Mouse (Mus musculus): ENCODE measurements around the gene Rpp25l. TPM values are rescaled to one million over a fixed set of nuclear protein-coding genes. Genes with fewer than 3 reads are reported as not detected.
A peak's percentile ranks its signal among the peaks of the same experiment; 100 is the strongest.
"Not testable (repeated sequence)": the region's sequence is repeated elsewhere in the genome, so short reads cannot be mapped to it uniquely, and the experiment has no call there.

Rpp25l gene
- polyA plus RNA-seq, 1 experiment from 2014 or later: 47.4 TPM

GRCm38 (mm10) chr4:41696930-41697841 lies 16.1 kb downstream of the Rpp25l start, which contains the start of gene Cntfr:
Cntfr (minus strand) TSS chr4:41697089.
- 12% methylated on average over 23 of the region's 40 CpGs for WGBS
- not testable (repeated sequence) for H3K27ac ChIP-seq (ENCODE audit: low read depth, low read length); H3K9me3 ChIP-seq (ENCODE audit: control insufficient read depth); H3K4me1 ChIP-seq (replicated peaks; ENCODE audit: control insufficient read depth, insufficient read depth, low read length); H3K27me3 ChIP-seq (replicated peaks; ENCODE audit: control insufficient read depth, insufficient read depth, low read length); H3K36me3 ChIP-seq (ENCODE audit: control insufficient read depth, insufficient read depth); ATAC-seq; H3K9ac ChIP-seq (ENCODE audit: low read depth, low read length); H3K4me3 ChIP-seq (ENCODE audit: low read depth, low read length)
- H3K4me2 ChIP-seq (replicated peaks; ENCODE audit: low read depth): peak within 1 kb of the TSS; percentile 43
- peak; percentile 77 for TF ChIP-seq CTCF (IDR thresholded peaks at IDR 0.05; ENCODE audit: low read depth)

GRCm38 (mm10) chr4:41696452-41696851 lies 16.9 kb downstream of the Rpp25l start:
- not testable (repeated sequence) for H3K27ac ChIP-seq (ENCODE audit: low read depth, low read length); ATAC-seq; H3K9me3 ChIP-seq (ENCODE audit: control insufficient read depth); H3K9ac ChIP-seq (ENCODE audit: low read depth, low read length); H3K4me1 ChIP-seq (replicated peaks; ENCODE audit: control insufficient read depth, insufficient read depth, low read length); H3K27me3 ChIP-seq (replicated peaks; ENCODE audit: control insufficient read depth, insufficient read depth, low read length); H3K4me3 ChIP-seq (ENCODE audit: low read depth, low read length); H3K36me3 ChIP-seq (ENCODE audit: control insufficient read depth, insufficient read depth)
- 18% methylated on average over 13 of the region's 15 CpGs for WGBS
- H3K4me2 ChIP-seq (replicated peaks; ENCODE audit: low read depth): peak overlapping the region; percentile 43; the same call in 1 of the 2 replicates

GRCm38 (mm10) chr4:41695800-41696199 lies 17.5 kb downstream of the Rpp25l start:
- not testable (repeated sequence) for H3K4me3 ChIP-seq (ENCODE audit: low read depth, low read length); ATAC-seq; H3K9me3 ChIP-seq (ENCODE audit: control insufficient read depth); H3K27ac ChIP-seq (ENCODE audit: low read depth, low read length); H3K9ac ChIP-seq (ENCODE audit: low read depth, low read length); H3K4me1 ChIP-seq (replicated peaks; ENCODE audit: control insufficient read depth, insufficient read depth, low read length); H3K27me3 ChIP-seq (replicated peaks; ENCODE audit: control insufficient read depth, insufficient read depth, low read length); H3K36me3 ChIP-seq (ENCODE audit: control insufficient read depth, insufficient read depth)
- 7% methylated on average over 8 of the region's 38 CpGs for WGBS
- H3K4me2 ChIP-seq (replicated peaks; ENCODE audit: low read depth): peak overlapping the region; percentile 40; the same call in 1 of the 2 replicates

- not testable (repeated sequence) for H3K4me2 ChIP-seq (replicated peaks; ENCODE audit: low read depth); H3K27me3 ChIP-seq (replicated peaks; ENCODE audit: control insufficient read depth, insufficient read depth, low read length); H3K4me3 ChIP-seq (ENCODE audit: low read depth, low read length); H3K4me1 ChIP-seq (replicated peaks; ENCODE audit: control insufficient read depth, insufficient read depth, low read length); H3K9ac ChIP-seq (ENCODE audit: low read depth, low read length); H3K27ac ChIP-seq (ENCODE audit: low read depth, low read length); H3K36me3 ChIP-seq (ENCODE audit: control insufficient read depth, insufficient read depth); H3K9me3 ChIP-seq (ENCODE audit: control insufficient read depth); ATAC-seq
- WGBS: 18% methylated on average over 4 of the region's 4 CpGs
Observed at GRCm38 (mm10) chr4:41693511-41693910, 19.8 kb downstream of the Rpp25l start.

- no CpG with 5 or more reads among the region's 4 CpGs for WGBS
- H3K4me1 ChIP-seq (replicated peaks; ENCODE audit: control insufficient read depth, insufficient read depth, low read length); H3K9me3 ChIP-seq (ENCODE audit: control insufficient read depth); H3K4me3 ChIP-seq (ENCODE audit: low read depth, low read length); ATAC-seq; H3K36me3 ChIP-seq (ENCODE audit: control insufficient read depth, insufficient read depth); H3K27ac ChIP-seq (ENCODE audit: low read depth, low read length); H3K27me3 ChIP-seq (replicated peaks; ENCODE audit: control insufficient read depth, insufficient read depth, low read length); H3K9ac ChIP-seq (ENCODE audit: low read depth, low read length); H3K4me2 ChIP-seq (replicated peaks; ENCODE audit: low read depth): not testable (repeated sequence)
Observed at GRCm38 (mm10) chr4:41690014-41690413, 23.3 kb downstream of the Rpp25l start.

DNA sequence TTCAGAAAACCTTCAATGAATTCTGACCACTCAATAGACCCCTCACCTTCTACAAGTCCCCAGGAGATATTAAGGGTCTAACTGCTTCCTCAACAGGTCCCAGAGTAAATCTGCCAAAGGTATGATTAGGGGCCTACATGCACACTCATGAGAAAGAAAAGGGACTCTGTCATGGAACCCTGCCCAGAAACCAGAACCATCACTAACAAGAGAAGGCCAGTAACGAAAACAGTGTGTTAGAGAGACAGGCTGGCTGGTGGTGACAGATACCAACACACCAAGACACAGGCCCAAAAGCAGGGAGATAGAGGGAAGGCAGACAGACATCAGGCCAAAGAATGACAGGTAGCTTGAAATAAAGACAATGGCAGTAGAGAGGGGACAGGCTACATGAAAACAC lies 24.8 kb downstream of the Rpp25l start:
- not testable (repeated sequence) for H3K4me1 ChIP-seq (replicated peaks; ENCODE audit: control insufficient read depth, insufficient read depth, low read length); H3K4me2 ChIP-seq (replicated peaks; ENCODE audit: low read depth); H3K9ac ChIP-seq (ENCODE audit: low read depth, low read length); H3K27me3 ChIP-seq (replicated peaks; ENCODE audit: control insufficient read depth, insufficient read depth, low read length); H3K36me3 ChIP-seq (ENCODE audit: control insufficient read depth, insufficient read depth); H3K4me3 ChIP-seq (ENCODE audit: low read depth, low read length); ATAC-seq; H3K9me3 ChIP-seq (ENCODE audit: control insufficient read depth); H3K27ac ChIP-seq (ENCODE audit: low read depth, low read length)
- WGBS: 78% methylated on average over 1 of the region's 1 CpGs

DNA sequence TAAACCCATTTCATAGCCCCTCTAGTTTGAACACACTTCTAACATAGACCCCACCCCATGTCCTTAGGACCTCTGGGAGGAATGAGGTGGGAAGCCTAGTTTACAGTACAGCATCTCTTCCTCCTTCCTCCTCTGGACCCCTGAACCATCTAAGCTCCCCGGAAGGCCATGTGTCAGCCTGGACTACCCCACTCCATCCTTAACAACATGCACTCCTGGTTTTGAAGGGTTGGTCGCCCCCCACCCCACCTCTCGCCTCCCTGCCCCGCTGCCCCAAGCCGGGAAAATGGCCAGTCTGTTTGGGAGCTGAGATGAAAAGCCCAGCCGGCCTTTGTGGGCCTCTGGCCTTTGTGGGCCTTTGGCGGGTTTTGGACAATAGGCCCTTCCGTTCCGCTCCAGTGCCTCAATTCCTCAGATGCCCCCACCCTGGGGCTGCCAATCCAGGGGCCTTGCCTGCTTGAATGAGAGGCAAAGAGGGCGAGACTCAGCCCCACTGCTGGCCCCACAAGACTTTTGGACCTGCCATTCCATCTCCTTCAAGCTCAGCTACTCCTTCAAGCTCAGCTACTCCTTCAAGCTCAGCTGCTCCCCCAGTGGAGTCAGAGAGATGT lies 27.3 kb downstream of the Rpp25l start:
- H3K4me2 ChIP-seq (replicated peaks; ENCODE audit: low read depth); H3K27ac ChIP-seq (ENCODE audit: low read depth, low read length); H3K36me3 ChIP-seq (ENCODE audit: control insufficient read depth, insufficient read depth); H3K9me3 ChIP-seq (ENCODE audit: control insufficient read depth); H3K4me1 ChIP-seq (replicated peaks; ENCODE audit: control insufficient read depth, insufficient read depth, low read length); H3K27me3 ChIP-seq (replicated peaks; ENCODE audit: control insufficient read depth, insufficient read depth, low read length); H3K4me3 ChIP-seq (ENCODE audit: low read depth, low read length); H3K9ac ChIP-seq (ENCODE audit: low read depth, low read length); ATAC-seq: not testable (repeated sequence)
- WGBS: 57% methylated on average over 9 of the region's 10 CpGs

DNA sequence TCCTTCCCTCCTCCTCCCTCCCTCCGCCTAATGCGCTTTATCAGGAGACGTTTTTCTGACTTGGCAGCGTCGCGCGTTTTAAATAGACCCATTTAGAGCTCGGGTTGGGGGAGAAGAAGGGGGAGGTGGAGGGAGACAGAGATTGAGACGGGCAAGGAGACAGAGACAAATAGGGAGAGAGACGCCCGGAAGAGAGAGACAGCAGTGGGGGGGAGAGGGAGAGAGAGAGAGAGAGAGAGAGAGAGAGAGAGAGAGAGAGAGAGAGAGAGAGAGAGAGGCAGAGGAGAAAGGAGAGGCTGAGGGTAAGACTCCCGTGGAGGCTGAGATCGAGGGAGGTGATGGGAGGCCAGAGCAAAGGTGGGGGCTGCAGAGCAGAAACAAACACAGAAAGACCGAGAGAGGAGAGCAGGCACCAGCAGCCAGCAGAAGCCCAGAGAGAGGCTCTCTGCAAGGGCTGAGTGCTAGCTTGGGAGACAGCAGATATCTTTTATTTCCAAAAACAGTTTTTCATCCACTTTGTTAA lies 28.3 kb downstream of the Rpp25l start:
- H3K9me3 ChIP-seq (ENCODE audit: control insufficient read depth); H3K27ac ChIP-seq (ENCODE audit: low read depth, low read length); H3K9ac ChIP-seq (ENCODE audit: low read depth, low read length); H3K4me1 ChIP-seq (replicated peaks; ENCODE audit: control insufficient read depth, insufficient read depth, low read length); H3K36me3 ChIP-seq (ENCODE audit: control insufficient read depth, insufficient read depth); H3K4me2 ChIP-seq (replicated peaks; ENCODE audit: low read depth); ATAC-seq; H3K27me3 ChIP-seq (replicated peaks; ENCODE audit: control insufficient read depth, insufficient read depth, low read length); H3K4me3 ChIP-seq (ENCODE audit: low read depth, low read length): not testable (repeated sequence)
- 3% methylated on average over 12 of the region's 14 CpGs for WGBS
